Mouse (Mus musculus) heart, embryonic 12.5 days (tissue): Measurements from ENCODE around the gene Fos. TPM values are rescaled to one million over a fixed set of nuclear protein-coding genes. Genes with fewer than 3 reads are reported as not detected.

Experiments
- ATAC-seq: fragments of 200-750 bp; cut with Nextera tagmentation; 2 replicates; pipeline ENCODE4 v1.8.0; 2017; ENCODE audit warnings: moderate TSS enrichment, moderate library complexity; ENCODE audit not compliant: insufficient number of reproducible peaks, low FRiP score
- H3K27ac ChIP-seq: fragments of 300-500 bp; sonication (generic); 2 replicates; pipeline ENCODE4 v1.5.1; 2016; ENCODE audit warnings: mild to moderate bottlenecking, moderate library complexity; ENCODE audit not compliant: poor library complexity, severe bottlenecking
- H3K27me3 ChIP-seq: fragments of 300-500 bp; sonication (generic); replicated peaks from 2 replicates; pipeline ENCODE4 v1.6.1; 2016; ENCODE audit warnings: mild to moderate bottlenecking, moderate library complexity
- H3K36me3 ChIP-seq: fragments of 300-500 bp; sonication (generic); 2 replicates; pipeline ENCODE4 v1.6.1; 2016; ENCODE audit warnings: mild to moderate bottlenecking, moderate library complexity
- H3K4me1 ChIP-seq: fragments of 300-500 bp; sonication (generic); replicated peaks from 2 replicates; pipeline ENCODE4 v1.6.1; 2016; ENCODE audit warnings: mild to moderate bottlenecking
- H3K4me2 ChIP-seq: fragments of 300-500 bp; sonication (generic); 2 replicates; pipeline ENCODE4 v1.6.1; 2016; ENCODE audit warnings: mild to moderate bottlenecking, moderate library complexity
- H3K4me3 ChIP-seq: fragments of 300-500 bp; sonication (generic); 2 replicates; pipeline ENCODE4 v1.5.1; 2016; ENCODE audit warnings: mild to moderate bottlenecking
- H3K9ac ChIP-seq: fragments of 300-500 bp; sonication (generic); 2 replicates; pipeline ENCODE4 v1.6.1; 2016; ENCODE audit warnings: mild to moderate bottlenecking, moderate library complexity
- H3K9me3 ChIP-seq: fragments of 300-500 bp; sonication (generic); replicated peaks from 2 replicates; pipeline ENCODE4 v1.6.1; 2016; ENCODE audit warnings: mild to moderate bottlenecking, moderate library complexity
- WGBS: fragments of 180-500 bp; shearing (Covaris S2); methylation state at CpG from one replicate; pipeline ENCODE4 v1.1.7; 2016; 5-methylcytosine and 5-hydroxymethylcytosine counted together
- polyA plus RNA-seq: library from polyadenylated mRNA; unstranded; fragments of >200 nt; fragmentation: Nextera tagmentation; extraction: Ambion mirVana; gene quantifications from 2 replicates; pipeline ENCODE4 v1.2.1, GENCODE M21; 2016

Fos gene
- polyA plus RNA-seq, 1 experiment from 2014 or later: 5.9 TPM

DNA sequence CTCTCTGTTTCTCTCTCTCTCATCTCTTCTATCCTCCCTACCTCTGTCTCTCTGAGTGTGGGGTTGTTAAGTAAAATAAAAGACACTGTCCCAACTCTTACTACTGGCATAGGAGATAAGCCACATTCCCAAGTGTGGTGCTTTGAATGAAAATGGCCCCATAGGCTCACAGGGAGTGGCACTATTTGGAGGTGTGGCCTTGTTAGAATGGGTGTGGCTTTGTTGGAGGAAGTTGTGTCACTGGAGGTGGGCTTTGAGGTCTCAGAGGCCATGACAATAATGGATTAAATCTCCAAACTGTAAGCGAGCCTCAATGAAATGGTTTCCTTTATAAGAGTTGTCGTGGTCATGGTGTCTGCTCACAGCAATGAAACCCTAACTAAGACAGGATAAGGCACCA lies 36.3 kb downstream of the Fos start:
- Histone ChIP-seq H3K4me3 (no peak overlapping the region), H3K9me3 (peaks cover 8% of the 10 kb centered on the region), H3K27me3 (no peaks in the 10 kb centered on the region), H3K4me1 (no peaks in the 10 kb centered on the region), H3K9ac (no peak overlapping the region), H3K4me2 (no peak overlapping the region), H3K36me3 (no peaks in the 10 kb centered on the region), H3K27ac (no peak overlapping the region)
- 85% methylated on average over 2 of the region's 2 CpGs for WGBS
- ATAC-seq: no peak

- no peak for ATAC-seq
- H3K27ac ChIP-seq: no peak overlapping the region
- H3K9me3 ChIP-seq: 0 out of 2 replicates have a peak, but pooled peaks cover 2% of the 10 kb centered on the region
- H3K4me1 ChIP-seq: no peaks in the 10 kb centered on the region
- 78% methylated on average over 6 of the region's 6 CpGs for WGBS
- no peak overlapping the region for H3K4me2 ChIP-seq
- H3K36me3 ChIP-seq: no peaks in the 10 kb centered on the region
- H3K9ac ChIP-seq: no peak overlapping the region
- no peak overlapping the region for H3K4me3 ChIP-seq
- H3K27me3 ChIP-seq: no peaks in the 10 kb centered on the region
Observed at GRCm38 (mm10) chr12:85513789-85514447, 40.2 kb downstream of the Fos start.

DNA sequence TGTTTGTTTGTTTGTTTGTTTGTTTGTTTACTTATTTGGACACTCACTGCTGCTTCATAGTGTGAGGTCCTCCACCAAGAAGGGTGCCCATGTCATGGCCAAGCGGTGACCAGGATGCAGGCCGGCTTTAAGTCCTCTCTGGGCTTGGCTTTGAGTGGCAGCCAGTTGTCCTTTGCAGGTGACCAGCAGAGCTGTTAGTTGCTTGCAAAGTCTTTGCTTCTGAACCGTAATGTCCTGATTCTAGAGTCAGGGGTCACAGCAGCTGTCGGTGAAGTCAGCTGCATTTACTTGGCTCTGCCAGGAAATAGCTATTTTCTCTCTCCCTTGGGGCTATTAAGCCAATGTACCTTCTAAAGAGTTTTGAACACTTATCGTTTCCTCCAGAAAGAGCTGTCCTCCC lies 41.3 kb downstream of the Fos start:
- H3K27me3 ChIP-seq: no peaks in the 10 kb centered on the region
- no peak overlapping the region for H3K4me2 ChIP-seq
- H3K27ac ChIP-seq: no peak overlapping the region
- H3K9ac ChIP-seq: no peak overlapping the region
- 0 out of 2 replicates have a peak, but pooled peaks cover 2% of the 10 kb centered on the region for H3K9me3 ChIP-seq
- 71% methylated on average over 5 of the region's 5 CpGs for WGBS
- no peaks in the 10 kb centered on the region for H3K4me1 ChIP-seq
- no peak overlapping the region for H3K4me3 ChIP-seq
- ATAC-seq: no peak
- no peaks in the 10 kb centered on the region for H3K36me3 ChIP-seq

DNA sequence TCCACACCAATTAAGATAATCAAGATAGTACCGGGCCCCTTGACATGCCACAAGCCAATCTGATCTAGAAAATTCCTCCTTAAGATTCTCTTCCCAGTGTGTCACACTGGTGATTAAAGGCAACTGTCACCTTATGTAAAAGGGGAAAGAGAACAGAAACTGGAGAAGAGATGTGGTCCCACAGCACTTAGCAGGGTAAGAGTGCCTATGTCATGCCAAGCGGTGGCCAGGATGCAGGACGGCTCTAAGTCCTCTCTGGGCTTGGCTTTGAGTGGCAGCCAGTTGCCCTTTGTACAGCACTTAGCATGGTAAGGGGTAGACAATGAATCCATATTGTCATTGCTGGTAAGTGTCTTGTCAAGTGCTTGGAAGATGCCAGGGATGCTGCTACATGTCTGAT lies 42.2 kb downstream of the Fos start:
- H3K4me3 ChIP-seq: no peak overlapping the region
- 63% methylated on average over 3 of the region's 3 CpGs for WGBS

DNA sequence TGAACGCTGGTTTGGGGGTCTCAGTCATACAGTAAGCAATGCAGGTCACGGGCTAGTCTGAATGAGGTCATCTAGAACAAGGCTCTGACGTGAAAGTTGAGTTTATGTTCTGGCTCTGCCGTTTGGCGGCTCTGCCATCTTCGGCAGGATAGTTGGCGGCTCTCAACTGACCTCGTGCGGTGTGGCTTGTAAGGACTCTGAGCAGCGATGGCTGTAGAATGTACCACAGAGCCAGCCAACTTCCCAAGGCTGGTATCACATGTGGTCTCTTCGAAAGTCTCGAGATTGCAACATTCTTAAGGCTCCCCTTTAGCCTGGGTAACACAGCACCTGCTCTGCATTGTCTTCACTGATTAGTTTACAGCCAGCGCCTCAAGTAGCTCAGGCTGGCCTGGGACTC lies 43.6 kb downstream of the Fos start:
- no peaks in the 10 kb centered on the region for H3K36me3 ChIP-seq

More for the DNA sequence above, 42.2 kb downstream of the Fos start:
- Histone ChIP-seq H3K4me1 (no peaks in the 10 kb centered on the region), H3K9me3 (no peaks in the 10 kb centered on the region), H3K27me3 (no peaks in the 10 kb centered on the region), H3K36me3 (no peaks in the 10 kb centered on the region), H3K4me2 (no peak overlapping the region), H3K9ac (no peak overlapping the region), H3K27ac (no peak overlapping the region)
- no peak for ATAC-seq

GRCm38 (mm10) chr12:85518009-85518408 lies 44.3 kb downstream of the Fos start:
- Histone ChIP-seq H3K27ac (no peak overlapping the region), H3K36me3 (no peaks in the 10 kb centered on the region), H3K4me3 (no peak overlapping the region), H3K4me1 (peaks cover 6% of the 10 kb centered on the region), H3K27me3 (no peaks in the 10 kb centered on the region), H3K9me3 (no peaks in the 10 kb centered on the region), H3K9ac (no peak overlapping the region), H3K4me2 (no peak overlapping the region)
- 76% methylated on average over 5 of the region's 5 CpGs for WGBS
- no peak for ATAC-seq

More for the DNA sequence above, 43.6 kb downstream of the Fos start:
- Histone ChIP-seq H3K4me3 (no peak overlapping the region), H3K27me3 (no peaks in the 10 kb centered on the region), H3K4me1 (0 out of 2 replicates have a peak, but pooled peaks cover under 1% of the 10 kb centered on the region), H3K4me2 (no peak overlapping the region), H3K9ac (no peak overlapping the region), H3K9me3 (no peaks in the 10 kb centered on the region), H3K27ac (no peak overlapping the region)
- no peak for ATAC-seq
- WGBS: 84% methylated on average over 13 of the region's 13 CpGs

GRCm38 (mm10) chr12:85519553-85519952 lies 45.9 kb downstream of the Fos start:
- H3K36me3 ChIP-seq: no peaks in the 10 kb centered on the region
- no peaks in the 10 kb centered on the region for H3K27me3 ChIP-seq
- ATAC-seq: no peak

GRCm38 (mm10) chr12:85521101-85521500 lies 47.4 kb downstream of the Fos start:
- H3K9me3 ChIP-seq: no peaks in the 10 kb centered on the region
- ATAC-seq: no peak
- H3K4me3 ChIP-seq: no peak overlapping the region
- WGBS: 87% methylated on average over 6 of the region's 6 CpGs
- H3K4me2 ChIP-seq: no peak overlapping the region
- no peaks in the 10 kb centered on the region for H3K36me3 ChIP-seq
- no peak overlapping the region for H3K27ac ChIP-seq
- H3K9ac ChIP-seq: no peak overlapping the region
- peaks cover 7% of the 10 kb centered on the region for H3K4me1 ChIP-seq
- H3K27me3 ChIP-seq: no peaks in the 10 kb centered on the region

More at GRCm38 (mm10) chr12:85519553-85519952, 45.9 kb downstream of the Fos start:
- H3K4me3 ChIP-seq: no peak overlapping the region
- H3K9me3 ChIP-seq: no peaks in the 10 kb centered on the region
- H3K9ac ChIP-seq: no peak overlapping the region
- no peak overlapping the region for H3K27ac ChIP-seq
- peaks cover 7% of the 10 kb centered on the region for H3K4me1 ChIP-seq
- WGBS: 81% methylated on average over 6 of the region's 6 CpGs
- no peak overlapping the region for H3K4me2 ChIP-seq

DNA sequence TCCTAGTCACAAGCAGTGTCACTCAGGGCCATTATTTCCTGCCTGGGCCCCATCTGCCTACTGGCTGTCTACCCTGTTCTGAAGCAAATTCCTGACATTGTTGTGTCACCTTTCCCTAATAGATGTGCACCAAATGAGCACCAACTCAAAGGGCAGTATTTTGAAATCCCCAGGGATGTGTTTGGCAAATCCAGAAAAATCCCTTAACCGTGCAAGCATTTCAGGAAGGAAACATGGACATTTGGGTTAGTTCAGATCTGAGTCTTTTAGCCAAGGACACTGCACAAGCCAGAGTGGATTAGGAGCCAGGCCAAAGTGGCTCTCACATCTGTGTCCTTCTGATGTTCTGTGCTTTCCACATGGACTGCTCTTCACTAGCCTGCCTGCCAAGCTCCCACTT lies 48.0 kb downstream of the Fos start:
- Histone ChIP-seq H3K4me1 (peaks cover 7% of the 10 kb centered on the region), H3K27me3 (no peaks in the 10 kb centered on the region), H3K9me3 (no peaks in the 10 kb centered on the region), H3K4me2 (no peak overlapping the region), H3K4me3 (no peak overlapping the region), H3K36me3 (no peaks in the 10 kb centered on the region), H3K9ac (no peak overlapping the region), H3K27ac (no peak overlapping the region)
- WGBS: 73% methylated on average over 1 of the region's 1 CpGs
- ATAC-seq: no peak

DNA sequence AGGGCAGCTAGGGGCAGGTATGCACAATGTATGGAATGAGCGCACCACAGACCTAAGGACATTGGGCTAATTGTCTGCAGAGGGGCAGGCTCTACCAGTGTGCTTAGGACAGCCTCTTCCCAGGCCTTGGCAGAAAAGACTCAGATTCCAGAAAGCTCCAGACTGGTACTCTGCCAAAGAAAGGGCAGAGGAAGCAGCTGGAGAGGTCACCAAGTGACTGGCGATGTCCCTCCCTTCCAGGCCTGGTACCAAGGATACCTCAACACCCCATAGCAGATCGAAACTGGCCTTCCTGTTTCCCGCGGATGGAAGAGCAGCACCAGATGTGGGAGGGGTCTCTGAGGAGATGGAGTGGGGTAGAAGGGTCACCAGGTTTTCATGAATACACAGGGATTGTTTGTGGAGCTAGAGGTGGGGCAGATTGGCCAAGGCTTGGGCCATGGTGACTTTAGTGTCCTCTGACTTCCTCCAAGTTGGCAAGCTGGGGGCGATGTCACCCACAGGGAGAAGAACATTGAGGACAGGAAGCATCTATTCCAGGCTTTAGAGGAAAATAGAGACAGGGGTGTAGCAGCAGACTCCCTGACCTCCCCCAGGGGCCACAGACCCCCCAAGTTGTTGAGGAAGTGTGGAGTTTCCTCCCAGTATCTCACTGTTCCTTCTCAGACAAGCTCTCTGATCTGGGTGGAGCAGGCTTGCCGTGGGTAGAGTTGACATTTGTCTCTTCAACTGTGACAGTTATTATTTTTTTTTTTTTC lies 49.1 kb downstream of the Fos start:
- H3K27ac ChIP-seq: no peak overlapping the region
- H3K9me3 ChIP-seq: no peaks in the 10 kb centered on the region
- peaks cover 7% of the 10 kb centered on the region for H3K4me1 ChIP-seq
- no peaks in the 10 kb centered on the region for H3K36me3 ChIP-seq
- H3K4me2 ChIP-seq: no peak overlapping the region
- no peak overlapping the region for H3K4me3 ChIP-seq
- no peak overlapping the region for H3K9ac ChIP-seq
- 69% methylated on average over 7 of the region's 7 CpGs for WGBS
- no peaks in the 10 kb centered on the region for H3K27me3 ChIP-seq
- ATAC-seq: no peak

- H3K4me1 ChIP-seq: peaks cover 7% of the 10 kb centered on the region
- H3K36me3 ChIP-seq: no peaks in the 10 kb centered on the region
- no peaks in the 10 kb centered on the region for H3K27me3 ChIP-seq
- H3K4me2 ChIP-seq: no peak overlapping the region
- no peak overlapping the region for H3K9ac ChIP-seq
- no peak overlapping the region for H3K4me3 ChIP-seq
- 59% methylated on average over 14 of the region's 14 CpGs for WGBS
- no peaks in the 10 kb centered on the region for H3K9me3 ChIP-seq
- no peak overlapping the region for H3K27ac ChIP-seq
- no peak for ATAC-seq
Observed at GRCm38 (mm10) chr12:85523421-85524192, 49.9 kb downstream of the Fos start.
